Mouse (Mus musculus) thymus, adult 2 months (tissue): Measurements from ENCODE around the gene Cmtr2.

Source experiments
- CTCF ChIP-seq: fragments of 200-500 bp; IDR thresholded peaks from 2 replicates; pipeline ENCODE4 v1.5.1; 2012; ENCODE audit warnings: mild to moderate bottlenecking, control low read depth, low read length, moderate library complexity, borderline replicate concordance; ENCODE audit not compliant: control insufficient read depth, poor library complexity, insufficient read depth; ENCODE audit errors: extremely low read depth
- POLR2A ChIP-seq: fragments of 200-500 bp; IDR thresholded peaks from 2 replicates; pipeline ENCODE4 v1.6.1; 2012; ENCODE audit warnings: mild to moderate bottlenecking, low read length, control low read depth, moderate library complexity; ENCODE audit not compliant: control insufficient read depth, poor library complexity, insufficient read depth; ENCODE audit errors: extremely low read depth

- TF ChIP-seq CTCF (peak; percentile 68; the same call in 1 of the 2 replicates), POLR2A (peak; percentile 53)
These were observed 2.2 kb downstream of the Cmtr2 start for GRCm38 (mm10) chr8:110217681-110218131.
